Mouse (Mus musculus) cerebellum, adult 2 months (tissue): ENCODE data around the gene Leo1. TPM values are rescaled to one million over a fixed set of nuclear protein-coding genes. Genes with fewer than 3 reads are reported as not detected.
A peak's percentile ranks its signal among the peaks of the same experiment; 100 is the strongest.

ENCODE experiments used
- DNase-seq, 2 experiments: peaks; one replicate each; pipeline ENCODE4 v3.0.0; 2021
- H3K27ac ChIP-seq: fragments of 200-500 bp; 2 replicates; pipeline ENCODE4 v1.5.1; 2012; ENCODE audit warnings: low read length, control low read depth, inconsistent platforms; ENCODE audit not compliant: insufficient read depth
- H3K27me3 ChIP-seq: fragments of 200-500 bp; 2 replicates; pipeline ENCODE4 v1.6.1; 2012; ENCODE audit warnings: inconsistent platforms, mild to moderate bottlenecking, low read length, moderate library complexity; ENCODE audit not compliant: control insufficient read depth, insufficient read depth
- H3K4me1 ChIP-seq: fragments of 200-500 bp; 2 replicates; pipeline ENCODE4 v1.6.1; 2011; ENCODE audit warnings: low read length; ENCODE audit not compliant: control insufficient read depth, insufficient read depth
- H3K4me3 ChIP-seq: fragments of 200-500 bp; replicated peaks from 2 replicates; pipeline ENCODE3; 2011; ENCODE audit warnings: mild to moderate bottlenecking, low read depth, low read length, control low read depth; ENCODE audit not compliant: insufficient read depth
- CTCF ChIP-seq: fragments of 200-500 bp; IDR thresholded peaks from 2 replicates; pipeline ENCODE4 v1.5.1; 2011; ENCODE audit warnings: low read depth, mild to moderate bottlenecking, control low read depth, low read length, moderate library complexity, borderline replicate concordance; ENCODE audit not compliant: insufficient read depth
- POLR2A ChIP-seq: fragments of 200-500 bp; IDR thresholded peaks from 2 replicates; pipeline ENCODE4 v1.6.1; 2011; ENCODE audit warnings: low read length, control low read depth, borderline replicate concordance; ENCODE audit not compliant: insufficient read depth
- WGBS: fragments of 180-500 bp; shearing (Covaris S2); methylation state at CpG from one replicate; pipeline ENCODE4 v1.1.7; 2018; 5-methylcytosine and 5-hydroxymethylcytosine counted together
- polyA plus RNA-seq: library from polyadenylated mRNA; depleted of rRNA; stranded (reverse); fragments of >200 nt; gene quantifications from 2 replicates; pipeline ENCODE4 v1.2.3, GENCODE M21; 2012

Leo1 gene
- polyA plus RNA-seq, 1 experiment, result 26.9 TPM

DNA sequence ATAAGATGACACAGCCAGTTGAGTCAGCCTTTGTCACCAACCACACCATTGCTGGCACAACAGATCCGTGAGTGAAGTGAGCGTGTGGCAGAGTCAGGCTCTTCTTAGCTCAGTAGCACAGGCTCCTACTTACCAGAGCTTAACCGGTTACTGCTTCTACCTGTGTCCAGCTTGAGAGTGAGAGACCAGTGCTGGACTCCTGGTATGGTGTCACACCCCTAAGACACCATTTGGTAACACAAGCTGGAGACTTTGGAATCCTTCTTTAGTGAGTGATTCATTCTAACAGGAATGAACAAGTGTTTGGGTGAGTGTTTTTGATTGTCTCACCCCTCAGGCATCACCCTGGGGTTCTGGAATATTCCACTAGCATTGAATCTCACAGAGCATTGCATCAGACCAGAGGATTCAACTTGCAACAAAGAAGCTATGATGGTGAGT lies 19.1 kb upstream of the Leo1 start:
- H3K4me3 ChIP-seq, result no peak overlapping the region
- H3K27ac ChIP-seq, result no peak overlapping the region
- DNase-seq, result no peak
- peaks cover 4% of the 10 kb centered on the region for H3K4me1 ChIP-seq
- TF ChIP-seq POLR2A, result no peak
- TF ChIP-seq CTCF, result no peak
- no peaks in the 10 kb centered on the region for H3K27me3 ChIP-seq
- 85% methylated on average over 3 of the region's 3 CpGs for WGBS

DNA sequence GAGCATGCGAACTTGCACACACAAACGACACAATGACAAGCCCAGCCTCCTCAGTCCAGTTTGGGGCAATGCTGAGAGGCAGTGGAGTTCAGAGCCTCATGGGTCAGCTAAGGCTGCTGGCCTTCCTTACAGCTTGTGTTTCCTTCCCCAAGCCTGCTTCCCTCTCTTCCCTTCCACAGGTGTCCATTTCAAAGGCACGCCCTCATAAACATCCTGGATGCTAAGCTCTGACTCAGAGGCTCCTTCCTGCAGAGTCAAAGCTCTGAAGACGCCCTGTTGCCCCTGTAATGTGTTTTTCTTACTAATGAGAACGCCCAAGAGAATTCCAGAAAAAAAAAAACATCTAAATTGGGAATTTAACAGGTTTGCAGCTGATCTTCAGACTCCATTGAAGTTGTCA lies 17.6 kb upstream of the Leo1 start:
- Histone ChIP-seq H3K27me3 (no peaks in the 10 kb centered on the region), H3K27ac (no peak overlapping the region), H3K4me3 (no peak overlapping the region), H3K4me1 (peaks cover 11% of the 10 kb centered on the region)
- WGBS, result 89% methylated on average over 5 of the region's 5 CpGs
- TF ChIP-seq CTCF (no peak), POLR2A (no peak)
- DNase-seq, result no peak

DNA sequence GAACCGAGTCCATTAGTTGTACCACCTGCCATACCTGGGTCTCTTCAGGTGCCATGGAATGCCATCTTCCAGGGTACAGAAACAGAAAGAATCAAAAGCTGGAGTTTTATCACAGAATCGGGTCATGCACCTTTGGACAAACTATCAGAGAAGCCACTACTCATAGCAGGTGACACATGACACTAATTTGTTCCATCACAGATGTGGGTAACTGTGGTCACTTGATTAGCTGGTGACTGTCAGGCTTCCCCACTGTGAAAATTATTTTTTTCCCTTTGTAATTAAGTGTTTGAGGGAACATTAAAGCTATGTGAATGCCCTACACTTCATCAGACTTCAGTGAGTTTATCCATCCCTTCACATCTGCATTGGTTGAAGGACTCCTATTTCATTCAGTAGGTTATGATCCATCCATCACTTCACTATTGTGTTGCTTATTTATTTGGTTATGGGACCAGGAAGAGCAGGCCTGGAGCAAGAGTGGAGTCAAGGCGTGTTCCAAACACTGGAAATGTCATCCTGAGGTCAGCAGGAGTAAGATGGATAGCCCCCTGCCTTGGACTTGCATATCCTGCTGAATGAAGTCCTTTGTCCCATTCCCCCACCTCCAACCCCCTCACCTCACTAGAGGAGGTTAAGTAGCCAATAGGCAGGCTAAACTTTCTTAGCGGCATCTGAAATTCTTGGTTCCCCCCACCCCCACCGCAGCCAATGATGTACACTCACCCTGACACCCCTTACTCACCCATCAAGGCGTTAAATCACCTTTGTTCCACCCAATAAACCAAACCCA lies 16.8 kb upstream of the Leo1 start:
- WGBS, result 87% methylated on average over 6 of the region's 6 CpGs

DNA sequence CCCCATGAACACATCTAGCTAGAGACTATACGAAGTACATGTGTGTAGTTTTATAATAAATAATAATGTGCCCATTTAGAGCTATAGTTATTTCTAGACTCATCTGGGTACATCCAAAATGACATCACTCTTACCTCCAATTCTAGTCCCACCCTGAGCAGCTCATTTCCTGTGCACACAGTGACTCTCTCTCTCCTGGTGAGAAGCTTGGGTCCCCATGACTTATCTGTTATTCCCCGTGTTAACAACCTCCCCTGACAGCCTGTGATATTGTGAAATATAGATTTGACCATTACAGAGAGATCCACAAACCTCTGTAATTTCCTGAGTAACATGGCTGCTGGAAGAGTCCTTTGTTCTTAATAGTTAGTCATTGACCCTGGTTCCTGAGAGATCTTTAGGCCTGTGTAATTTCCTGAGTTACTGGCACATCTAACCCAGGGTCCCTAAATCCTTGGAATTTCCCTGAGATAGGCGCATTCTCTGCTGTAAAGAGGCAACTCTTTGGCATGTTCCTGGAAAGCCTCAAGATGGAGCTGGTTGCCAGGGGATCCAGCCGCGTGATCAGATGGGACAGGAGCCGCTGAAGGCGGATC lies 15.4 kb upstream of the Leo1 start:
- no peak overlapping the region for H3K27ac ChIP-seq
- TF ChIP-seq CTCF (no peak), POLR2A (no peak)
- peaks cover 15% of the 10 kb centered on the region for H3K4me1 ChIP-seq
- H3K4me3 ChIP-seq, result no peak overlapping the region
- WGBS, result 91% methylated on average over 7 of the region's 7 CpGs
- no peaks in the 10 kb centered on the region for H3K27me3 ChIP-seq
- no peak for DNase-seq

More for the DNA sequence above, 16.8 kb upstream of the Leo1 start:
- H3K4me3 ChIP-seq, result no peak overlapping the region
- no peaks in the 10 kb centered on the region for H3K27me3 ChIP-seq
- H3K27ac ChIP-seq, result no peak overlapping the region
- TF ChIP-seq POLR2A (no peak), CTCF (no peak)
- H3K4me1 ChIP-seq, result peaks cover 11% of the 10 kb centered on the region
- no peak for DNase-seq

DNA sequence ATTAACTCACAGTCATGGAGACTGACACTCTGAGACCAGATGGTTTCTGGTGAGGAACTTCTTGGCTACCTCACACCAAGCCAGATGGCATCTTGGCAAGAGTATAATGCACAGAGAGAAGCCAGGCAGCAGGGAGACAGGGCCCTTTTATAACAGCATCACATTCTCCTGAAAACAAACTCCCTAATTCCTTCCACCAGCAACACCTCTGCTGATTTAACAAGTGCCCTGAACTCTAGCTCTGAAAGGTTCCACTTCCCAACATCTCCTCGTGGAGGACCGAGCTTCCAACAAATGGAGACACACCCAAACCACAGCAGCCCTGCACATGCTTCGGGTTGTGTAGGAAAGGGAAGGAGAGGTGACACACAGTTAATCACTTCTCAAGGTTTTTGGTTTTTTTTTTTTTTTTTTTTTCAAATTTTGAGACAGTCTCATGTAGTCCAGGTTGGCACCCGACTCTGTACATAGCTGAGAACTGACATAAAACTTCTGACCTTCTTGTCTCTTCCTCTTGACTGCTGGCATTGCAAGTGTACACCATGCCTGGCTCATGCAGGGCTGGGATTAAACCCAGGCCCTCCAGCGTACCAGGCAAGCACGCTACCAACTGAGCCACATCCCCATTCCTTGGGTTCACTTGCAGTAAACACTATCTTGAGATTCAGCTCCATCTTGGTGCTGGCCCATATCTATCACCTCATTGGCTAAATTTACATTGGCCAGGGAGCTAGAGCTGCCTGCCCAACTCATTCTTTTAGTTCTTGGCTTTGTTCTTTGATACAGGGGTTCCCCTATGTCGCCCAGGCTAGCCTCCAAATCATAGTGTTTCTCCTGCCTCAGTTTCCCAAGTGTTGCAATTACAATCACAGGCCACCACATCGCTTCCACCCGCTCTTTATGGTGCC lies 13.7 kb upstream of the Leo1 start:
- WGBS, result 31% methylated on average over 9 of the region's 9 CpGs
- H3K4me1 ChIP-seq, result peaks cover 21% of the 10 kb centered on the region
- H3K27me3 ChIP-seq, result no peaks in the 10 kb centered on the region
- H3K27ac ChIP-seq, result peak overlapping the region; percentile 89
- TF ChIP-seq CTCF, result no peak
- TF ChIP-seq POLR2A, result peak; percentile 27; the same call in 1 of the 2 replicates
- peak; percentile 82 to 95 for DNase-seq
- H3K4me3 ChIP-seq, result no peak overlapping the region

DNA sequence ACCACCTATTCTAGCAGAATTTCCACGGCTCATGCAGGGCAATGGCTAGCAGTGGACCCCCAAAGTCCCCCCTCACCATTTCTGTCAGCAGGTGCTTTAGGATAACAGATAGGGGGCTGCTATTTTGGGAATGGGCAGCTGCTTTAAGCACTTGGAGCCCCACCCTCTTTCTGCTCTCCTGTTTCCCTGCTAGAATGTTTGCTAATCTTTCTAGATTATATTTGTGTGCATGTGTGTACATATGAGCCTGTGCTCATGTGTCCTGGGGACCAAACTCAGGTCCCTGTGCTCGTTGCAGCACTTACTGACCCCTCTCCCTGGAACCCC lies 13.1 kb upstream of the Leo1 start:
- TF ChIP-seq CTCF (no peak), POLR2A (no peak)
- H3K27ac ChIP-seq, result peak overlapping the region; percentile 89
- peaks cover 21% of the 10 kb centered on the region for H3K4me1 ChIP-seq
- no peak for DNase-seq
- H3K4me3 ChIP-seq, result no peak overlapping the region
- 76% methylated on average over 2 of the region's 2 CpGs for WGBS
- no peaks in the 10 kb centered on the region for H3K27me3 ChIP-seq

DNA sequence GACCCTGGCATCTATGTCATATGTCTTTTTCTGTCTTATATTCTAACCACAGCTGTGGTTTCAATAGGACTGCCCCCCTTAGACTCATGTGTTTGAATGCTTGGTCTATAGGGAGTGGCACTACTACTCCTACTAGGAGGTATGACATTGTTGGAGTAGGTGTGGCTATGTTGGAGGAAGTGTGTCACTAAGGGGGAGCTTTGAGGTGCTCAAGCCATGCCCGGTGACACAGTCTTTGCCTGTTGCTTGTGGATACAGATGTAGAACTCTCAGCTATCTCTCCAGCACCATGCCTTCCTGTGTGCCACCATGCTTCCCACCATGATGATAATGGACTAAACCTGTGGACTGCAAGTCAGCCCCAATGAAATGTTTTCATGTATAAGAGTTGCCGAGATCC lies 12.3 kb upstream of the Leo1 start:
- no peak overlapping the region for H3K4me3 ChIP-seq
- WGBS, result 96% methylated on average over 2 of the region's 2 CpGs
- TF ChIP-seq CTCF (no peak), POLR2A (no peak)
- no peak for DNase-seq
- no peaks in the 10 kb centered on the region for H3K27me3 ChIP-seq
- peak overlapping the region; percentile 61; the same call in 1 of the 2 replicates for H3K27ac ChIP-seq
- peaks cover 21% of the 10 kb centered on the region for H3K4me1 ChIP-seq
